Mouse (Mus musculus): ENCODE measurements around the gene Il10ra.

DNA sequence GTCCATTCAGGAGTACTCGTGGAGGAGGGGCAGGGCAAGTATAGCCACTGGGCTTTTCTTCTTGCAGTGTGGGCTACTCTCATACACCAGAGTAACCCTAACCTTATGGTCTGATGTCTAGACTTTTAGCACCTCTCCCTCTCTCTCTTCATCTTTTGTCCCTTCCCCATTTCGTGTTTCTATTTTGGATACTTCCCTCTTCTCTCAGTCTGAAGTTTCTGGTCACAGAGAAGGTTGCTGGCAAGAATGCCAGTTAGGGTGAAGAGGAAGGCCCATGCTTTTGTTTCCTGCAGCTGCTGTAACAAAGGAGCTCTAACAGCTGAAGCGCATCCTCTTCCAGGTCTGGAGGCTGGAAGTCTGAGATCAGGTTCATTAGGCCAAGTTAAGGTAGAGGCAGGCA, 11.9 kb upstream of the Il10ra start:
- TF ChIP-seq POLR2A (IDR thresholded peaks at IDR 0.05; ENCODE audit: insufficient read depth, low read depth, low read length) (no peak), CTCF (IDR thresholded peaks at IDR 0.05; ENCODE audit: insufficient read depth, low read depth, low read length) (no peak)

Data from olfactory bulb, adult 2 months (tissue).